Mouse (Mus musculus): ENCODE measurements around the gene Spats2.
A peak's percentile ranks its signal among the peaks of the same experiment; 100 is the strongest.
"Not testable (repeated sequence)": the region's sequence is repeated elsewhere in the genome, so short reads cannot be mapped to it uniquely, and the experiment has no call there.

Spats2 gene

DNA sequence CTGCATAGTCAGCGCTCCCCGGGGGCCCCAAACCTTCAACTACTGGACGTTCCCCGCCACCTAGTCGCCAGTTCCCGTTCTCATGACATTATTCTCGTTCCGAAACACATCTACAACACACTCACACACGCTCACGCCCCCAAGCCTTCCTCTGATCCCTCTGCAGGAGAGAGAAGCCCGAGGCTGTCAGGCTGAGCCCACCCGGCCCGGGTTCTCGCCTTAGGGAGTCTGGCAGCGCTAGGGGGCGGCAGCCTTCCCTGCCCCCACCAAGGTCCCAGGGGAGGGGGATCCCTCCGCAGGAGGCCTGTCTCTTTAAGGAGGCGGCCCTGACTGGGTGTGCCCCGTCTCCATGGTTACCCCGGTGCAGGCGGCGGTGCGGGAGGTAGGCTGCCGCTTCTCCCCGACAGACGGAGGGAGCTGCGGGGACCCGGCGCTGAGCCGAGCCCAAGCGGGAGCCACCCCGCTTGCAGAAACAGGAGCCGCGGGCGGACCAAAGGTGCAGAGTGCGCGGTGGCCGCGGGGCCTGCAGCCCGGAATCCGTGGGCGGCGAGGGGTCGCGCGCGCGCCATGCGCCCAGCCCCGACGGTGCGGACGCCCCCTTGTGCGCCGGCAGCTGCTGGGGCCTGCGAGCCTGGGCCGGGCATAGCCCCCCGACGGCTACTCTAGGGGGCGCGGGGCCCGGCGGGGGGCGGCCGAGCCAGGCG, 98.6 kb downstream of the Spats2 start, which contains the start of gene Kcnh3:
Kcnh3 (plus strand) TSS at position 654 of the 704 bp plus-strand sequence.
- no peak for DNase-seq (ENCODE audit: low read depth, low spot score)

- no peak for DNase-seq (ENCODE audit: low read depth, low spot score)
These were observed 99.5 kb downstream of the Spats2 start for GRCm38 (mm10) chr15:99225081-99225810.

- DNase-seq (ENCODE audit: low read depth, low spot score), result no peak
These were observed 100.4 kb downstream of the Spats2 start for GRCm38 (mm10) chr15:99226090-99226489.

GRCm38 (mm10) chr15:99231998-99232397, 106.3 kb downstream of the Spats2 start:
- no peak for DNase-seq (ENCODE audit: low read depth, low spot score)

DNA sequence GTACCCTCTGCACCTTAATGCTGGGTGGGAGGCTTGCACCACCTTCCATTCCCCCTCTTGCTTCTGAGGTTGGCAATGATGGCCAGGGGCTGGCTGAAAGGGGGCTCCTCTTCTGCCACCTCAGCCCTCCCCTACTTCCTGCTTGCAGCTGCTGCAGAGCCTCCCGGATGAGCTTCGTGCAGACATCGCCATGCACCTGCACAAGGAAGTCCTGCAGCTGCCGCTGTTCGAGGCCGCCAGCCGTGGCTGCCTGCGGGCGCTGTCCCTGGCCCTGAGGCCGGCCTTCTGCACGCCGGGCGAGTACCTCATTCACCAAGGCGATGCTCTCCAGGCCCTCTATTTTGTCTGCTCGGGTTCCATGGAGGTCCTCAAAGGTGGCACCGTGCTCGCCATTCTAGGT, 108.0 kb downstream of the Spats2 start:
- DNase-seq (ENCODE audit: low read depth, low spot score), result no peak

DNA sequence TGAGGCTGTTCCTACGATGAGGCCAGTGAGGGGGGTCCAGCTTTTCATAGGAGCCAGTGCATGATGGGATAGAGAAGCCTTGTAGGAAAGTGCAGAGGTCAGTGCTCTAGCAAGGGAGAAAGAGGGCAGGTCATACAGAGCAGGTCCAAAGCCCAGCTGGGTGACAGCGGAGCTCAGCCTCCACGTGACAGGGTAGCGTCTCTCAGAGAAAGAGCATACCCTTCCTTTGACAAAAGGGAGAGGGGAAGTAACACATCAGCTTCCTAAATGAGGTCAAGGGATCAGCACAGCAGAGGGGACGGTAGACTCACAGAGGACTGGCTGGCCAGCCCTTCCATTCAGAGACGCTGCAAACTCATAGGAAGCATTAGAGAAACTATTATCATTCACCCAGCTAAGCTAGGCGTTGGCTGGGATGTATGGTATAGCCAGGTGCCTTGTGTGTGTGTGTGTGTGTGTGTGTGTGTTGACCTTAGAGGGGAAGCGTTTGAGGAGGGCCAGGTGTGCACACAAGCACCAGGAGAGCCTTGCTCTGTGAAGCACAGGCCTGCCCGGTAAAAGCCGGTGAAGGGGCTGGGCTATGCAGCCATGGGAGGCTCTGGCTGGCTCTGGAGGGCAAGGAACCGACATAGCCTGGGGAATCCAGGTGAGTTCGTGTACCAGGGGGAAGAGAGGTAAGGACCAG, 108.8 kb downstream of the Spats2 start:
- DNase-seq (ENCODE audit: low read depth, low spot score), result no peak

DNA sequence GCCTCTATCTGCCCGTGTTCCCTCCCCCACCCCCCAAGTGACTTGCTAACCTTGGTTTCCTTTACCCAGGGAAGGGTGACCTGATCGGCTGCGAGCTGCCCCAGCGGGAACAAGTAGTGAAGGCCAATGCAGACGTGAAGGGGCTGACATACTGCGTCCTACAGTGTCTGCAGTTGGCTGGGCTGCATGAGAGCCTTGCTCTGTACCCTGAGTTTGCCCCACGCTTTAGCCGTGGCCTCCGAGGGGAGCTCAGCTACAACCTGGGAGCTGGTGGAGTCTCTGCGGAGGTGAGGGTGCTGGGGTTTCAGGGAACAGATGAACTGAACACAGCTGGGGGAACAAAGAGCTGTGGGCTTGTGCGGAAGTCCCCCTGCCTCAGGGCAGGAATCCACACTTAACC, 112.3 kb downstream of the Spats2 start:
- no peak for DNase-seq (ENCODE audit: low read depth, low spot score)

DNA sequence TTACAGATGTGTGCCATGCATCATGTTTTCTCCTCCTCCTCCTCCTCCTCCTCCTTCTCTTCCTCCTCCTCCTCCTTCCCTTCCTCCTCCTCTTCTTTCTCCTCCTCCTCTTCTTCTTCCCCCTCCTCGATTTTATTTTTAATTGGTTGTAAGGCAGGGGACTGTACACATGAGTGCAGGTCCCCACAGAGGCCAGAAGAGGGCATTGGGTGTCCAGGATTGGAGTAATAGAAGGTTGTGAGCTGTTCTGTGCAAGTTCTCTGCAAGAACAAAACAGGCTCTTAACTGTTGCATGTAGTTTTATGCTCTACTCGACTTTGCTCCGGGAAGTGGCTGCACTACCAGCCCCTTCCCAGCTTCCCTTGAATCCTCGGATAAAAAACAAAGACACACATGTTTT, 114.4 kb downstream of the Spats2 start:
- no peak for DNase-seq (ENCODE audit: low read depth, low spot score)

GRCm38 (mm10) chr15:99241249-99241648, 115.5 kb downstream of the Spats2 start:
- DNase-seq (ENCODE audit: low read depth, low spot score), result no peak

GRCm38 (mm10) chr15:99242045-99242444, 116.3 kb downstream of the Spats2 start:
- DNase-seq (ENCODE audit: low read depth, low spot score), result no peak

DNA sequence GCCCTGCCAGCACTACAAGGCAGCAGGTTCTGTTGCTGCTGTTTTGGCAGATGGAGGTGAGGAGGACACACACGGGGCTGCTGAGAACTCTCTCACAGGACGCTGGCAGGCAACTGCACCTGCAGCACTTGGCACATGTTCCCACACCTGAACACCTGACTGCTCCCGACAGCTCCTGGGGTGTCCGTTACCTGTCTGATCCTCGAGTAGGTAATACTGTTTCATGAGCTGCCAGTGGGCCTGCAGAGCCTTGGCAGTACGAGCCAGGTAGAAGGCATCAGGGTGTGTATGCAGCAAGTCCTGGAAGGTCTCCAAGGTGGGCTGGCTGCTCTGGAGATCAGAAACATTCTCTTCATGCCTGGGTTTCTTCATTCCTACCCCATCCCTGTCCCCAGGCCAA, 121.0 kb downstream of the Spats2 start:
- DNase-seq (ENCODE audit: low read depth, low spot score), result not testable (repeated sequence)

DNA sequence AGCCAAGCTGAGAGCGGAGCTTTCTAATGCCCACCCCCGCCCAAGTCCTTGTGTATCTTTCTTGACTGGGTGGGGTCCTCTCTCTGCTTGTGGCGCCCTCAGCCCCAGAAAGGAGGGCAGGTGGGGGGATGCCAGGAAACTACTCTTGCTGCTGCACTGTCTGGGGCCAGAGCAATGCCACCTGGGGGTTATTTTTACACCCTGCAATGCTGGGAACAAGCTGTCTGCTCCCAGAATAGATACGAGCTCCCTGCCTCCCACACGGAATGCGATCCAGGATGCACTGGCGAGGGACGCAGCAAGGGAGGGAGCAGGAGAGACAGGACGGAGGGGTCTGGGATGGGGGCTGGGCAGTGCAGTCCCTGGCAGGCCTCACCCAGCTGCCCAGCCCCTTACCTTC, 123.3 kb downstream of the Spats2 start:
- DNase-seq (ENCODE audit: low read depth, low spot score), result no peak

GRCm38 (mm10) chr15:99249938-99250337, 124.2 kb downstream of the Spats2 start:
- no peak for DNase-seq (ENCODE audit: low read depth, low spot score)

DNA sequence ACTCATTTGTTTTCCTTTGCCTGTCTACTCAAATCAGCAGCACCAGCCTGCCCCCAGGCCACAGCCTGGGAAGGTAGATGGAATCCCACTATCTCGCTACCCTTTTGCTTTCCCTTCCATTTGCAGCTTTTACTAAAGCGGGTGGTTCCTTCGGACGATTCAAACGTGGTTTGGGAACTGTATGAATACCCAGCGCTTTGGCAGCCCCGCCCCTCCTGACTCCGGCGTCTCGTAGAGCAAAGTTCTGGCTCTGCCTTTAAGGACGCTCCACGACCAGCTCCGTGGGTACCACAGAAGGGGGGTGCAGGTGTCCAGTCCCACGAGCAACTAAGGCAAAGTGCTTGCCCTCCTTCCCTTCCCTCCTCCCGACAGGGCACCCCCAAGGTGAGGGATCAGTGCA, 125.4 kb downstream of the Spats2 start:
- not testable (repeated sequence) for DNase-seq (ENCODE audit: low read depth, low spot score)

DNA sequence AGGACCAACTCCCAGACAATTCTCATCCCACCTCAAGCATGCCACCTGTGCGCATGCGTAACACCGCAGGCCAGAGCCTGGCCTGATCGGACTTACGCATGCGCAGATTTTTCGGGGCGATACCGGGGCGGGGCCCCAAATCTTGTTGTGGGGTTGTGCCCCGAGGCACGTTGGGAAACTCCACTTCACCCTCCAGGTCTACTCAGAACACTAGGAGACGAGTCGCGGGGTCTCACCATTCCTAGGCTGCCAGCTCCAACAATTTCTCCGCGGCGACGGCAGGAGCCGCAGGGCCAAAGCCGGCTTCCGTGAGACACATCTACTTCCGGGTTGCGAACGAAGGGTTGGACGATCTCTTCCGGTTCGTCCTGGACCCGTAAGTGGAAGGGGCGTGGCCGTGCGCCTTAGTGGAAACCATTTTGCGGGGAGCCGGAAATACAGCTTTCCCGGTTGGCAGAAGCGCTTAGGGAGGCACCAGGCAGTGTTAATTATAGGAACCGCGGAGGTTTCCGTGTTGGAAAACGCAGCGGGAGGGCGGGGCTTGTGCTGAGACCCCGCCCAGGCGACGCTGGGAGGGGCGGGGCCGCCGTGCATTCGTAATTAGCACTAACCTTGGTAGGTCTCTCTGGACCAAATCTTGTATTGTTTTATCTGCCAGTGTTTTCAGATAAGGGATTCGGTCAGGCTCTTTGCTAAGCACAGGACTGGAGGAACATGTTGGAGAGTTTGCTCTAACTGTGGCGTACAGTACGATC, 126.1 kb downstream of the Spats2 start, which contains the start of gene Mcrs1:
Mcrs1 (minus strand) TSS at position 336 of the 755 bp plus-strand sequence.
- DNase-seq (ENCODE audit: low read depth, low spot score), result peak; percentile 96

- DNase-seq (ENCODE audit: low read depth, low spot score), result peak; percentile 24
These were observed 126.9 kb downstream of the Spats2 start for GRCm38 (mm10) chr15:99252381-99253174.

DNA sequence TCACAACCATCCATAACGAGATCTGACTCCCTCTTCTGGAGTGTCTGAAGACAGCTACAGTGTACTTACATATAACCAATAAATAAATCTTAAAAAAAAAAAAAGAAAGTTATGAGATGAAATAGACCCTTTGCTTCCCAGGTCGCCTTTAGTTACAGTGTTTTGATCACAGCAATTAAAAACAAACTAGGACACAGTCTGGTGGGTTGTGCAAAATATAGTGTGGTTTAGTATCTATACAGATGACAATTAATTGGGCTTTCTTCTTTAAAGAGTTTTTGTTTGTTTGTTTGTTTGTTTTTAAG, 127.4 kb downstream of the Spats2 start:
- not testable (repeated sequence) for DNase-seq (ENCODE audit: low read depth, low spot score)

DNA sequence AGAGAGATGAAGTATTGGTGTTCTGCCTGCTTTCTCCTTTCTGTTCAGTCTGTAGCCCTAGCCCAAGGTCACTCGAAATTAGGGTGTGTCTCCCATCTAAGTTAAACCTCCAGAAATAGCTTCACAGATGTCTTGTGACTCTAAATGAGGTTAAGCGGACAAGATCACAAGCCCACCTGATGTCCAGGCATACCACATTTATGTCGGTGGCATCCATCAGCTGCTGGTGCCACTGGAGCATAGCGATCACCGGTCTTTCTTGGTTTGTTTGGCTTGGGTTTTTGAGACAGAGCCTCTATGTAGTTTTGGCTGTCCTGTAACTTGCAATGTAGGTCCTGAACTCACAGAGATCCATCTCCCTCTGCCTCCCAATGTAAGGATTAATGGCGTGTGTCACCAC, 128.1 kb downstream of the Spats2 start:
- no peak for DNase-seq (ENCODE audit: low read depth, low spot score)

GRCm38 (mm10) chr15:99254477-99255005, 128.8 kb downstream of the Spats2 start:
- DNase-seq (ENCODE audit: low read depth, low spot score), result no peak

- DNase-seq (ENCODE audit: low read depth, low spot score), result no peak
These were observed 129.6 kb downstream of the Spats2 start for GRCm38 (mm10) chr15:99255241-99255749.

Measured in c-Kit-negative CD71-positive TER-119-positive erythroid progenitor cells, embryonic 14.5 days (primary cell).